Mouse (Mus musculus): ENCODE results near the gene Fxr1.
"Not testable (repeated sequence)": the region's sequence is repeated elsewhere in the genome, so short reads cannot be mapped to it uniquely, and the experiment has no call there.

Gene Fxr1

GRCm38 (mm10) chr3:34019540-34020381, at the start of gene Fxr1:
Gene Fxr1, plus strand, starts transcription at chr3:34019943.
- peak; percentile 88 for DNase-seq (ENCODE audit: low spot score)

- no peak for DNase-seq (ENCODE audit: low spot score)
Measured at GRCm38 (mm10) chr3:33979395-33979794, 40.3 kb upstream of the Fxr1 start.

- DNase-seq (ENCODE audit: low spot score) = no peak
Measured at GRCm38 (mm10) chr3:33982746-33983145, 37.0 kb upstream of the Fxr1 start.

- no peak for DNase-seq (ENCODE audit: low spot score)
Measured at GRCm38 (mm10) chr3:33989302-33989701, 30.4 kb upstream of the Fxr1 start.

GRCm38 (mm10) chr3:33990451-33990850, 29.3 kb upstream of the Fxr1 start:
- DNase-seq (ENCODE audit: low spot score) = no peak

GRCm38 (mm10) chr3:33990921-33991320, 28.8 kb upstream of the Fxr1 start:
- no peak for DNase-seq (ENCODE audit: low spot score)

- DNase-seq (ENCODE audit: low spot score) = no peak
Measured at GRCm38 (mm10) chr3:33993421-33994126, 26.2 kb upstream of the Fxr1 start.

GRCm38 (mm10) chr3:33994127-33994488, 25.6 kb upstream of the Fxr1 start:
- DNase-seq (ENCODE audit: low spot score) = no peak

- DNase-seq (ENCODE audit: low spot score) = not testable (repeated sequence)
Measured at GRCm38 (mm10) chr3:34001691-34002090, 18.1 kb upstream of the Fxr1 start.

- no peak for DNase-seq (ENCODE audit: low spot score)
Measured at GRCm38 (mm10) chr3:34003860-34004259, 15.9 kb upstream of the Fxr1 start.

- DNase-seq (ENCODE audit: low spot score) = no peak
Measured at GRCm38 (mm10) chr3:34006301-34006700, 13.4 kb upstream of the Fxr1 start.

- DNase-seq (ENCODE audit: low spot score) = no peak
Measured at GRCm38 (mm10) chr3:34006824-34007223, 12.9 kb upstream of the Fxr1 start.

- no peak for DNase-seq (ENCODE audit: low spot score)
Measured at GRCm38 (mm10) chr3:34007611-34008010, 12.1 kb upstream of the Fxr1 start.

GRCm38 (mm10) chr3:34008191-34008590, 11.6 kb upstream of the Fxr1 start:
- DNase-seq (ENCODE audit: low spot score) = no peak

- peak; percentile 3 for DNase-seq (ENCODE audit: low spot score)
Measured at GRCm38 (mm10) chr3:34020382-34021258, 877 bp downstream of the Fxr1 start.

GRCm38 (mm10) chr3:34021259-34021828, 1.6 kb downstream of the Fxr1 start:
- DNase-seq (ENCODE audit: low spot score) = no peak

- no peak for DNase-seq (ENCODE audit: low spot score)
Measured at GRCm38 (mm10) chr3:34028935-34029334, 9.2 kb downstream of the Fxr1 start.

- DNase-seq (ENCODE audit: low spot score) = no peak
Measured at GRCm38 (mm10) chr3:34030601-34031000, 10.9 kb downstream of the Fxr1 start.

- DNase-seq (ENCODE audit: low spot score) = no peak
Measured at GRCm38 (mm10) chr3:34033720-34034364, 14.1 kb downstream of the Fxr1 start.

- no peak for DNase-seq (ENCODE audit: low spot score)
Measured at GRCm38 (mm10) chr3:34034803-34035202, 15.1 kb downstream of the Fxr1 start.

GRCm38 (mm10) chr3:34035706-34036105, 16.0 kb downstream of the Fxr1 start:
- DNase-seq (ENCODE audit: low spot score) = no peak

- DNase-seq (ENCODE audit: low spot score) = no peak
Measured at GRCm38 (mm10) chr3:34041990-34042389, 22.2 kb downstream of the Fxr1 start.

All from urinary bladder, postnatal 14 days (tissue).